In genomic region chr1:51649963-51650652, GRCm38 (mm10) we compare ENCODE assay signal across 11 mouse cellular contexts.
A peak's percentile ranks its signal among the peaks of the same experiment; 100 is the strongest.
DNase-seq lines count a peak whose midpoint lies in the region; ATAC-seq lines count a peak whose summit lies in the region.
"Had no signal": no experiment of that assay in that cellular context is flagged by ENCODE, and none has a peak within 500 bp of the region (broad histone marks: within the 10 kb centered on the region; RNA-seq: fewer than 3 reads in every experiment).

No protein-coding gene starts in this region.

- peak; percentile 96 for ATAC-seq in forebrain, embryonic 11.5 days (replicated peaks; ENCODE audit: low FRiP score)
- peak; percentile 88 for ATAC-seq in neural tube, embryonic 11.5 days (ENCODE audit: insufficient read depth, low FRiP score, low TSS enrichment)

- H3K36me3 ChIP-seq in forebrain, embryonic 11.5 days (ENCODE audit: control insufficient read depth, insufficient read depth, low read length) = no peaks in the 10 kb centered on the region
- H3K36me3 ChIP-seq in neural tube, embryonic 11.5 days (ENCODE audit: control insufficient read depth, insufficient read depth, low read length) = no peaks in the 10 kb centered on the region

- DNase-seq in cerebellum, postnatal 10 days = peak; percentile 46 to 49
- DNase-seq in cerebellum, adult 9-10 months = no peak
- DNase-seq in forebrain, embryonic 11.5 days (ENCODE audit: low spot score) = peak; percentile 62
- peak; percentile 81 for DNase-seq in hindlimb bud, embryonic 11.5 days (ENCODE audit: extremely low spot score, low read depth, low spot score)
- peak; percentile 52 for DNase-seq in neural tube, embryonic 11.5 days (ENCODE audit: low spot score)
- no peak for DNase-seq in spleen, adult 12 weeks (ENCODE audit: low spot score)
- DNase-seq in kidney, postnatal 14 days = no peak
- no peak for DNase-seq in adrenal gland, adult 2 months
- DNase-seq: adrenal gland, postnatal 36 days; gastrocnemius, postnatal 25 days; heart, postnatal 4 days had no signal

- H3K4me3 ChIP-seq in forebrain, embryonic 11.5 days (ENCODE audit: low read depth, low read length) = no peak overlapping the region
- H3K4me3 ChIP-seq in neural tube, embryonic 11.5 days (ENCODE audit: low read depth, low read length) = no peak overlapping the region

- H3K27ac ChIP-seq in forebrain, embryonic 11.5 days (ENCODE audit: low read depth, low read length) = peak overlapping the region; percentile 55; the same call in 1 of the 2 replicates
- H3K27ac ChIP-seq in neural tube, embryonic 11.5 days (ENCODE audit: low read depth, low read length) = peak overlapping the region; percentile 49; the same call in 1 of the 2 replicates

- H3K27me3 ChIP-seq in forebrain, embryonic 11.5 days (ENCODE audit: control insufficient read depth, insufficient read depth, low read length) = no peaks in the 10 kb centered on the region
- no peaks in the 10 kb centered on the region for H3K27me3 ChIP-seq in neural tube, embryonic 11.5 days (ENCODE audit: control insufficient read depth, insufficient read depth, low read length)

- H3K9me3 ChIP-seq in forebrain, embryonic 11.5 days (ENCODE audit: control insufficient read depth, low read length) = no peaks in the 10 kb centered on the region
- H3K9me3 ChIP-seq in neural tube, embryonic 11.5 days (ENCODE audit: control insufficient read depth, low read length) = no peaks in the 10 kb centered on the region

- WGBS in forebrain, embryonic 11.5 days = 20% methylated on average over 4 of the region's 4 CpGs
- 17% methylated on average over 4 of the region's 4 CpGs for WGBS in neural tube, embryonic 11.5 days

- 0 out of 2 replicates have a peak overlapping the region, but pooled peaks have one; percentile 13 for H3K4me2 ChIP-seq in forebrain, embryonic 11.5 days (ENCODE audit: low read depth, low read length, severe bottlenecking)
- H3K4me2 ChIP-seq in neural tube, embryonic 11.5 days (ENCODE audit: low read depth) = no peak overlapping the region

- H3K4me1 ChIP-seq in forebrain, embryonic 11.5 days (replicated peaks; ENCODE audit: control insufficient read depth, insufficient read depth, low read length) = 0 out of 2 replicates have a peak, but pooled peaks cover 3% of the 10 kb centered on the region
- H3K4me1 ChIP-seq in neural tube, embryonic 11.5 days (ENCODE audit: control insufficient read depth, insufficient read depth, low read length) = no peaks in the 10 kb centered on the region

- no peak overlapping the region for H3K9ac ChIP-seq in forebrain, embryonic 11.5 days (ENCODE audit: low read length)
- no peak overlapping the region for H3K9ac ChIP-seq in neural tube, embryonic 11.5 days (ENCODE audit: low read length)

Comparison
In these comparisons a context has a peak if more than half of its experiments do, and no peak if none do; other contexts are left out.
1. DNase-seq: peak in cerebellum, postnatal 10 days (2 of 2), forebrain, embryonic 11.5 days (single experiment), hindlimb bud, embryonic 11.5 days (single experiment) and neural tube, embryonic 11.5 days (single experiment); none in cerebellum, adult 9-10 months (single experiment), spleen, adult 12 weeks (single experiment), kidney, postnatal 14 days (single experiment) and adrenal gland, adult 2 months (single experiment).